Mouse (Mus musculus) spleen, adult 2 months (tissue): ENCODE measurements around the gene Dbn1.
"Not testable (repeated sequence)": the region's sequence is repeated elsewhere in the genome, so short reads cannot be mapped to it uniquely, and the experiment has no call there.

Experiments used
- CTCF ChIP-seq: fragments of 200-500 bp; IDR thresholded peaks from 2 replicates; pipeline ENCODE4 v1.5.1; 2011; ENCODE audit warnings: mild to moderate bottlenecking, inconsistent platforms; ENCODE audit not compliant: insufficient read depth, insufficient read length, insufficient replicate concordance; ENCODE audit errors: extremely low read depth
- POLR2A ChIP-seq: fragments of 200-500 bp; IDR thresholded peaks from 2 replicates; pipeline ENCODE4 v1.6.1; 2011; ENCODE audit warnings: low read depth, low read length, inconsistent platforms

DNA sequence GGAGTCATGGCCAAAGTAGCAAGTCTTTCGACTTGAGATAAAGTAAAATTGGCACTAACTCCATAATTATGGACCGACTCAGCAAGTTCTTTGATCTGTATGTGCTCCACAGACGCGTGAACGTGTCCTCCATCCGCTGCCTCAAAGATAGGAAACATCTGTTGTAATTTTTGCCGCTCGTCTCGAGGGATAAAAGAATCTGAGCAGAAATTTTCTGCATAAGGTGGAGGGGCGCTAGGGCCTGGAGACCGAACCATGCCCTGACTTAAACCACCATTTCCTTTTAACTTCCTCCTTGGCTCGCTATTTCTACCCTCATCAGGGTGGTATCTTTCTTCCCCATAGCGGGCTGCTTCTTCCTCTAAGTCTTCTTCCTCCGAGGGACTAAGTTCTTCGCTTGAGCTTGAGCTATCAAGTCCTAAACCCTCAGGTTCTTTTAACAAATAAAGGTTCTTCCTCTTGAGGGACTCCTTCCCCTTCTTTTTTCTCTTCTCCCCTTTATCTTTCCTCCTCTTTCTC, 50.7 kb downstream of the Dbn1 start:
- TF ChIP-seq CTCF, POLR2A: not testable (repeated sequence)
